Mouse (Mus musculus) T-helper 1 cell (primary cell): ENCODE measurements around the gene Padi4.

Experiments
- in situ Hi-C: fragments of 300-600 bp; cut with MboI, MseI; formaldehyde crosslinking; loops from one replicate; pipeline ENCODE4 v1.15.1; 2025; ENCODE audit warnings: high pct_unique_total_duplicates

The Padi4 gene

DNA sequence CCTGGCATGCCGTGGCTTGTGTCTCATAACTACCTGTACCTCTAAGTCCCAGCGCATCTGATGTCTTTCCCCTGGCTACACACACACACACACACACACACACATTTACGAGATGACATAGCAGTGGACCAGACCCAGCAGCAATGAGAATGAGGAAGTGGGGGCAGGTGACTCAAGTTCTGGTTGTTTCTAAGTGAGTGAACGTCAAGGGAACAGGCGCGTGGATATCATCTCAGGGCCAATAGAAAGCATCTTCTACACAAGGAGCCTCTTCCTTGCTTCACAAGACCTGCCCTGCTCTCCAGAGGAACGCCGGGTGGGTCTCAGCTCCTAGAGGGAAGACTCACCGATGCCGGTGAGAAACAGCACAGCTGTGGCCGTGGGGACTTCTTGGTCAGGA lies 33.4 kb downstream of the Padi4 start:
- in situ Hi-C loops = loop anchor here (10.0 kb wide), 1 partner anchor 146 kb away; no protein-coding TSS in a partner anchor

DNA sequence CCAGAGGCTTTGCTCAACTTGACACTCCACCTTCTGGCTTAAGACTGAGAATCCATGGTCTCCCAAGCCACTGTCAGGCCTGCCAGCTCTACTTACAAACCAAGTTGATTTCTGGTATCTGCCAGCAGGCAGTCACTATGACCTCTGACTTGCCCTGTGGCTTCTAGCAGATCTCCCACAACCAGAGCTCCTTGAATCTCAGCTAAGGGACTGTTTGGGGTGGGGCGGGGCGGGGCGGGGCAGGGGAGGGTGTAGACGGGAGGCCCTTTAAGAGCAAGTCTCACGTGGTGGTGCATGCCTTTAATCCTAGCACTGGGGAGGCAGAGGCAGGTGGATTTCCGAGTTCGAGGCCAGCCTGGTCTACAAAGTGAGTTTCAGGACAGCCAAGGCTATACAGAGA lies 41.2 kb downstream of the Padi4 start:
- in situ Hi-C loops = no loop called here

DNA sequence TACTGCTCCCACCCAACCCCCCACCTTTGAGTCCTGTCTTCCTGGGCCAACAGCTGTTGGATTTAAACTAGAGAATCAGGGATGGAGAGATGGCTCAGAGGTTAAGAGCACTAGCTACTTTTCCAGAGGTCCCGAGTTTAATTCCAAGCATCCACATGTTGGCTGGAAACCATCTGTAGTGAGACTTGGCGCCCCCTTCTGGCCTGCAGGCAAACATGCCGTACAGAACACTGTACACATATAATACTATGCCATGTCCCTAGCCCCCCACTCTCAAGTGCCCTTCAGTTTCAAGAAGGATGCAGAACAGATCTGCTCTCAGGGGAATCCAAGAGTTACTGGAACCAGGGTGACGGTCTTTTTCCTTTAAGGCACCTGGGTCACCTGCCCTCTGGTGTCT lies 42.4 kb downstream of the Padi4 start:
- in situ Hi-C loops = no loop called here

GRCm38 (mm10) chr4:140726907-140727306 lies 47.1 kb downstream of the Padi4 start:
- in situ Hi-C loops = no loop called here

- in situ Hi-C loops = no loop called here
Observed at GRCm38 (mm10) chr4:140724739-140725138, 49.3 kb downstream of the Padi4 start.

DNA sequence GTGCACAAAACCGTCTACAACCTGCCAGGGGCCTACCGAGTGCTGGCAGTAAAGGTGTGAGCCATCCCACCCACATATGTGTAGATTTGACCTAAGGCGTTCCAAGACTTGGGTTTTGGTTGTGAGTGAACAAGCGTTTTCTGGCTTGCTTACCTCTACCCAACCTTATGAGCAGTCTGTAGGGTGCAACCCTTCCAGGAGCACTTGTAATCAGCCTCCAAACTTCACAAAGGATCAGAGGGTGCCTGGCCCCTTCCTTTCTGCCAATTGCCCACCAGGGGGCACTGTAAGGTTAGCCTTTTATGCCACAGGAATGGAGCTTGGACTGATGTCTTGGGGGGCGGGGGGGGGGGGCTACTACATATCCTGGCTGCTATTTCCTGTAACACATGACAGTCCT lies 50.2 kb downstream of the Padi4 start:
- in situ Hi-C loops = no loop called here

DNA sequence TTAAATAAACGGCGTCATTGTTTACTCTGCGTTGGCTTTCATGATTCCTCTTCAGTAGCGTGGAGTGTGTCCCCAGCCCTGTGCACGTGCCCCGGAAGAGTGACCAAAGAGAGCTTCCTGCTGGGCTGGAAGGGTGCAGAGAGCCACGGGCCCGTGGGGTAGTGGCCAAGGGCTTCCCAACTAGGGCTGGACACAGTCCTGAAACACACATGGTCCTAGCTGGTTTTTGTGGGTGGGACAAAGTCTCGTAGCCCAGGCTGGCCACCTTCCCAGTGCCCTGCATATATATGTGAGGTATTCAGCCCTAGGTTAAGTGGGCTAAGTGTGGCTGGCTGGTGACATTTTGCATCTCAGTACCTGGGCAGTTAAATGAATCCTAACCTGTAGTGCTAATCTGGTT lies 50.8 kb downstream of the Padi4 start:
- in situ Hi-C loops = no loop called here

DNA sequence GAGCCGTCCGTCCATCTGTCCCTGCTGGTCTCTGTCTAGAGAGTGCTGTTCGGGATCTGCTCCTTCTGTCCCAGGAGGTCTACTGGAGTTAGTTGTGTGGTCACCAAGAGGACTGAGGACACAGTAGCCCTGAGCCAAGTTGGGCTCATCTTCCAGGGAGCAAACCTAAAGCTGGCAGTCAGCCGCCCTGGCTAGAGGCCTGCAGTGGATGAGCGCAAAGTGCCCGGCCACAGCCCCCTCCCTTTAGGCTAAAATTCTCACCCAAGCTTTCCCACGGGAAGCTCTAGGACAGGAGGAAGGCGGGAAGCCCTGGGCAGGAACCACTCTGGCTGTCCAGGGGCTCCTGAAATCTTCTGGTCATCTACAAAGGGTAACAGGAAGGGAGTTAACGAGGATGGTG lies 51.3 kb downstream of the Padi4 start:
- in situ Hi-C loops = no loop called here

- in situ Hi-C loops = no loop called here
Observed at GRCm38 (mm10) chr4:140721968-140722490, 52.0 kb downstream of the Padi4 start.

DNA sequence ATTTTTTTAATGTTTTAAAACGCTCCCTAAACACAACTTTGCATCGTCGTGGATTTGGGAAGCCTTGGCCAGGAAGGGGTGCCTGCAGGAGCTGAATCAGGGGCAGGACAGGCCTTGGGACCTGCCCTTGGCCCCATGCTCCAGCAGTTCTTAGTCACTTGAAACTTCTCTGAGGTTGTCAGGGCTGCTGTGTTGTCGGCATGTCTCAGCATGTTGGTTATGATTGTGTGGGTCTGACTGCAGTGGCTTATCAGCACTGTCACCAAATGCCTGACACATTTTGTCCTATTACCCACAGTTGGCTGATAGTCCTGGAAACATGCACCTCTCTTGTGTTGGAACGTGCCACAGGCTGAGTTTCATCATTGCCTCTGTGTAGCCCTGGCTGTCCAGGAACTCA lies 53.9 kb downstream of the Padi4 start:
- in situ Hi-C loops = no loop called here

- in situ Hi-C loops = no loop called here
Observed at GRCm38 (mm10) chr4:140718436-140718835, 55.6 kb downstream of the Padi4 start.

DNA sequence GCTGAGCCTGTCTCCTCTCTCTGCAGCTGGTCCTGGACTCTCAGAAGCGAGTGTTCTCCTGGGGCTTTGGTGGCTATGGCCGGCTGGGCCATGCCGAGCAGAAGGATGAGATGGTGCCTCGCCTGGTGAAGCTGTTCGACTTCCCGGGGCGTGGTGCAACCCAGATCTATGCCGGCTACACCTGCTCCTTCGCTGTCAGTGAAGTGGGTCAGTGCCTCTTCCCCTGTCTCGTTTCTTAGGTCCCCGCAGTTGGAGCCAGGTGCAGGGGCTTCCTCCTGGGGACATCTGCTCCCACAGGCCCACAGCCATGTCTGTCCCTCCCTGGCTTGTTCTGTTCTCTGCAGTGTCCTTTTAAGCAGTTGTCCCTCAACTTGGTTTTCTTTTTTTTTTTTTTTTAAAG lies 57.0 kb downstream of the Padi4 start:
- in situ Hi-C loops = no loop called here

DNA sequence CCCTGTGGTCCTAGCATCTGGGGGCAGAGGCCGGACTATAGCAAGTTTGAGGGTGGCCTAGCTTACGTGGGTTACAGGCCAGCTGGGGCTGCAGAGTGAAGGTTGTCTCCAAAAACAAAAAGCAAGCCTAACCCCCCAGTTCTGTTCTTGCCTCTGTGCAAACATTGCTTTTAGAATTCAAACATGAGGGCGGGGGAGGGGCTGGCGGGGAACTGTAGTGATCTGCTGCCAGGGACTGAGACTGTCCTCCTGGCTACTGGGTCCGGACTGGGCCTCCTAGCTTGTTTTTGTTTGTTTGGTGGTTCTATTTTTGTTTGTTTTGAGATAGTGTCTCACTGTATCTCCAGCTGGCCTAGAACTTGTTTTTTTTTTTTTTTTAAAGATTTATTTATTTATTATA lies 59.5 kb downstream of the Padi4 start:
- in situ Hi-C loops = no loop called here

- in situ Hi-C loops = no loop called here
Observed at GRCm38 (mm10) chr4:140713480-140714365, 60.3 kb downstream of the Padi4 start.

DNA sequence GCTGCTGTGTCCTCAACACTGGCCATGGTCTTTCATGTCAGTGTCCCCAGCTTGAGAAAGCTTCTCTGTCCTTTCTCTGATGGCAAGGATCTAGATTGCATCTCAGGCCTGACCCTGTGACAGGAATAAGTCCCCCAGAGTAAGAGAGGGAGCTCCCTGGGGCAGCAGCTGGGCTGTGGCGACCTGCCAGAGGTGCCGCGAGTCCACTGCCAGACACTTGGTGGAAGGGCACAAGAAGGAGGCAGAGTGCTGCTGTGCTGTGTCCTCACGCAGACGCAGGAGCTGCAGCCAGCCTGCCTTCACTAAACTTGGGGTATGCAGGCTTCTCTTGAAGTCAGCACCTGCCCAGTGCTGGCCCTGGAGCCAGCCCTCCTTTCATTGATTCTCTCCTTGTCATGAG lies 62.7 kb downstream of the Padi4 start:
- in situ Hi-C loops = no loop called here

DNA sequence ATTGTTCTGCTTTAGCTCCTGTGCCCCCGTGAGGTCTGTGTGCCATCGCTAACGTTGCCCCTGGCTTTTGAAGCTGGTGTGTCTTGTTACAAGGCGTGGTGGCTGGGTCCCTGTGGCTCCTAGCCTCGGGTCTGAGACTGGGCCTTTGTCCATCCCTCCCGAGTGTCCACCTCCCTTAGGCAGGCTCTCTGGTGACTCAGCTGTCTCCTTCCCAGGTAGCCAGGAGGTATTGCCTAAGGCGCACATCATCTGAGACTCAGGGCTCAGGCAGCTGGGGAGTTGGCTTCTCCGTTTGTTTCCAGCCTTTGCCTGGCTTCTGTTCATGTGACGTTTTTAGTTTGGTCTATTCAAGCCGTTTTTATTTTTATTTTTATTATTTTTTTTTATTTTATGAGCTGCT lies 63.3 kb downstream of the Padi4 start:
- in situ Hi-C loops = no loop called here

DNA sequence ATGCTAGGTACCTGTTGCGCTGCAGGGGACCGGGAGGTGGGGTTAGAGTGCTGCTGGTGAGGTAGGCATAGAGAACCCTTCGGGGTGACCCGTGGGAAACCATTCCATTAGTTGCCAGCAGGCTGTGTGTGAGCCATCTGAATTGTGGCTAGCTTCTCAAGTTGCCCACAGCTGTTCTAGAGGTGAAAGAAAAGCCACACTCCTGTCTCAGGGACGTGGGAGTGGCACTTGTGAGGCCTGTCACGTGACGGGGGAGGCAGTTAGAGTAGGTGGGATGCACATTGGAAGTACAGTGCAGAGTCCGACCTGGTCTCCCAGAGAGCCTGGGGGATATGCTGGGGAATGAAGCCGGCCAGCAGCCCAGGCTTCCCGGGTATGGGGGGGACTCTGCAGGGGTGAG lies 64.4 kb downstream of the Padi4 start:
- in situ Hi-C loops = loop anchor here (10.0 kb wide), 1 partner anchor 715 kb away; the partner anchor contains the start of gene Hspb7

GRCm38 (mm10) chr4:140709111-140709510 lies 64.9 kb downstream of the Padi4 start:
- in situ Hi-C loops = loop anchor here (10.0 kb wide), 1 partner anchor 716 kb away; the partner anchor contains the start of gene Hspb7

DNA sequence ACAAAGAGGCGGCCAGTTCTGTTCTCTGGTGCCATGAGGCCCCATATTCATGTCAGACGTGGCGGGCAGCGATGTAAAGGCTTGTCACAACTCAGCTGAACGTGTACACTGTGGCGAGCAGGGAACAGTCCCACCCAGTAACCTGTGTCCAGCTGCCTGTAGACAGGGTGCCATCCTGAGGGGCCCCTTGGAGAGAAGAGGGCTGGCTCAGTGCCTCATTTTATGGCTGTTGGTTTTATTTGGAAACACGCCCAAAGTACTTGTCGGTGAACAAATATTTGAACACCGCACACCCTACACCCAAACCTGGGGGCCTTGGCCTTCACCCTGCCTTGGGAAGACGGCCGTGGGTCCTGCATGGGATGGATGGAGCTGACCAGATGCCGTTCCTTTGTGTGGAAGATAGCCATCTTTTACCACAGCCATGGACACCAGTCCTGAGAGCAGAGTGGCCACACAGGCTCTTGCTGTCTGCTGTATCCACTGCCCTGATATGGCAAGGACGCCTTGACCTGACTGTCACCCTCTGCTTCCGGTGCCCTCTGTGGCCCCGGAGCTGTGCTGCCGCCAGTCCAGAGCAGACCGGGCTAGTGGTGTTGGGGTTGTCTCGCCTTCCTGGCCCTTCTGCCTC lies 65.6 kb downstream of the Padi4 start:
- in situ Hi-C loops = loop anchor here (10.0 kb wide), 1 partner anchor 716 kb away; the partner anchor contains the start of gene Hspb7

DNA sequence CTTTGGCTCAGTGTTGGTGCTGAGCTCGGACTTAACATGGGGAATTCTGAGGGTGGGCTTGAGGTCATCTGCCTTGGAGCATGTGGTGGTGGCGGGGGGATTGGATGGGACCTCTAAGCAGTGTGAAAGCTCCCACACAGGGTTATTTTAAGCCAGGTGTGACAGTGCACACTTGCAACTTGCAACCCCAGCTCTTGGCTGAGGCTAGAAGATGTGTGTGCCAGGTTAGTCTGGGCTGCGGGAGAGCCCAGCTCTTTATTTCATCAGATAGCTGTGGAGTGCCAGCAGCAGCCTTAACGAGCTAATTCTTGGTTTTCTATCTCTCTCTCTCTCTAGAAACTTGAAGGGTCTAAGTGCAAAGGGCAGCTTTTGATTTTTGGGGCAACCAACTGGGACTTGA lies 66.4 kb downstream of the Padi4 start:
- in situ Hi-C loops = loop anchor here (10.0 kb wide), 1 partner anchor 717 kb away; the partner anchor contains the start of gene Hspb7

- in situ Hi-C loops = loop anchor here (10.0 kb wide), 1 partner anchor 721 kb away; the partner anchor contains the start of gene Hspb7
Observed at GRCm38 (mm10) chr4:140704166-140704565, 69.9 kb downstream of the Padi4 start.

GRCm38 (mm10) chr4:140703636-140704035 lies 70.4 kb downstream of the Padi4 start:
- in situ Hi-C loops = loop anchor here (10.0 kb wide), 1 partner anchor 721 kb away; the partner anchor contains the start of gene Hspb7
